Mouse (Mus musculus): Measurements from ENCODE around the gene Suclg2.

DNA sequence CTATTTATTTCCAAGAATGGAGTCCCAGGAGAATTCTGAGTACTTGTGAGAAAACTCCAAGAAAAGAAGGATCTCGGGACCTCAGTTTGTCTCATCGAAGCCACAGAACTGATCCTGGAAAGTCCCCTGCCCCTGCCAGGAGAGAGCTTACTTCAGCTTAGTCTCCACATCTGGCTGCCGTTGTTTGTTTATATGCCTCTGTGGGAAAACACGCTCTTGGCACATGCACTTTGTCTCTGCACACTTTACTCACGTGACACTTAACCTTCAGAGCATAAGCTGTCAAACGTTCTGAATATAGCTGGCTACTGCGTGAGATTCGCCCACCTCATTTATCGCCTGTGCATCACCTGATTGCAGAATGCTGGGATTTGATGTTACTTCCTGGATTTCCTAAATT, 16.4 kb downstream of the Suclg2 start:
- TF ChIP-seq ZC3H11A (IDR thresholded peaks at IDR 0.05; ENCODE audit: borderline replicate concordance, low read depth, low read length) (no peak), HCFC1 (IDR thresholded peaks at IDR 0.05; ENCODE audit: borderline replicate concordance, insufficient read depth, low read length) (no peak), CHD2 (IDR thresholded peaks at IDR 0.05; ENCODE audit: low read depth, low read length) (no peak), MAFK (IDR thresholded peaks at IDR 0.05; ENCODE audit: insufficient read depth, low read depth, low read length) (no peak), ZNF384 (IDR thresholded peaks at IDR 0.05; ENCODE audit: low read depth, low read length) (no peak)

Measured in ES-E14 (cell line).